Mouse (Mus musculus) retina, postnatal 1 day (tissue): ENCODE results near the gene Vsig1.

Experiments used
- DNase-seq: peaks from one replicate; pipeline ENCODE4 v3.0.0-alpha.2; 2012

Vsig1 gene

GRCm38 (mm10) chrX:140907360-140907759 lies at the start of gene Vsig1:
Vsig1 (plus strand) TSS chrX:140907608.
- DNase-seq, result no peak

- DNase-seq, result no peak
Observed at GRCm38 (mm10) chrX:140862760-140863159, 44.6 kb upstream of the Vsig1 start.

- no peak for DNase-seq
Observed at GRCm38 (mm10) chrX:140863431-140863830, 44.0 kb upstream of the Vsig1 start.

- no peak for DNase-seq
Observed at GRCm38 (mm10) chrX:140887193-140887592, 20.2 kb upstream of the Vsig1 start.

- DNase-seq, result no peak
Observed at GRCm38 (mm10) chrX:140891796-140892195, 15.6 kb upstream of the Vsig1 start.

GRCm38 (mm10) chrX:140903487-140903886 lies 3.9 kb upstream of the Vsig1 start:
- DNase-seq, result no peak

- DNase-seq, result no peak
Observed at GRCm38 (mm10) chrX:140921321-140921720, 13.9 kb downstream of the Vsig1 start.

GRCm38 (mm10) chrX:140932066-140932465 lies 24.7 kb downstream of the Vsig1 start:
- DNase-seq, result no peak

- DNase-seq, result no peak
Observed at GRCm38 (mm10) chrX:140933263-140933662, 25.9 kb downstream of the Vsig1 start.

- no peak for DNase-seq
Observed at GRCm38 (mm10) chrX:140936271-140936670, 28.9 kb downstream of the Vsig1 start.

GRCm38 (mm10) chrX:140953618-140954017 lies 46.2 kb downstream of the Vsig1 start:
- no peak for DNase-seq

- peak; percentile 98 for DNase-seq
Observed at GRCm38 (mm10) chrX:140956272-140956940, 49.0 kb downstream of the Vsig1 start, which contains the start of the genes Psmd10 and Atg4a. Psmd10 (minus strand) TSS chrX:140956728. Atg4a (plus strand) TSS chrX:140956907.

- DNase-seq, result no peak
Observed at GRCm38 (mm10) chrX:140956959-140957358, 49.6 kb downstream of the Vsig1 start.

- DNase-seq, result no peak
Observed at GRCm38 (mm10) chrX:140978943-140979342, 71.5 kb downstream of the Vsig1 start.

- DNase-seq, result no peak
Observed at GRCm38 (mm10) chrX:140979546-140979945, 72.1 kb downstream of the Vsig1 start.

- no peak for DNase-seq
Observed at GRCm38 (mm10) chrX:140980163-140980562, 72.8 kb downstream of the Vsig1 start.

GRCm38 (mm10) chrX:140983206-140983960 lies 76.0 kb downstream of the Vsig1 start:
- no peak for DNase-seq

GRCm38 (mm10) chrX:140984795-140985194 lies 77.4 kb downstream of the Vsig1 start:
- no peak for DNase-seq

GRCm38 (mm10) chrX:140985256-140985655 lies 77.8 kb downstream of the Vsig1 start:
- no peak for DNase-seq
